Mouse (Mus musculus): ENCODE measurements around the gene Cd180. TPM values are rescaled to one million over a fixed set of nuclear protein-coding genes. Genes with fewer than 3 reads are reported as not detected.
"Not testable (repeated sequence)": the region's sequence is repeated elsewhere in the genome, so short reads cannot be mapped to it uniquely, and the experiment has no call there.

Gene Cd180
- polyA plus RNA-seq, 1 experiment from 2014 or later, result 0.06 TPM

GRCm38 (mm10) chr13:102726876-102727275, 33.5 kb downstream of the Cd180 start:
- no peak for DNase-seq (ENCODE audit: extremely low spot score, low spot score)
- Histone ChIP-seq H3K4me3 (no peak overlapping the region), H3K9me3 (no peaks in the 10 kb centered on the region), H3K4me1 (no peaks in the 10 kb centered on the region), H3K27ac (no peak overlapping the region), H3K36me3 (replicated peaks) (no peaks in the 10 kb centered on the region), H3K27me3 (ENCODE audit: poor library complexity, severe bottlenecking) (no peaks in the 10 kb centered on the region)
- WGBS, result 73% methylated on average over 1 of the region's 1 CpGs

- WGBS, result 85% methylated on average over 3 of the region's 3 CpGs
- Histone ChIP-seq H3K9me3 (no peaks in the 10 kb centered on the region), H3K27me3 (ENCODE audit: poor library complexity, severe bottlenecking) (no peaks in the 10 kb centered on the region), H3K4me3 (no peak overlapping the region), H3K27ac (no peak overlapping the region), H3K36me3 (replicated peaks) (no peaks in the 10 kb centered on the region), H3K4me1 (no peaks in the 10 kb centered on the region)
- no peak for DNase-seq (ENCODE audit: extremely low spot score, low spot score)
These were observed 34.7 kb downstream of the Cd180 start for GRCm38 (mm10) chr13:102728035-102728434.

GRCm38 (mm10) chr13:102728951-102729350, 35.6 kb downstream of the Cd180 start:
- 78% methylated on average over 7 of the region's 7 CpGs for WGBS
- H3K9me3 ChIP-seq; H3K36me3 ChIP-seq (replicated peaks); H3K27me3 ChIP-seq (ENCODE audit: poor library complexity, severe bottlenecking); DNase-seq (ENCODE audit: extremely low spot score, low spot score); H3K27ac ChIP-seq; H3K4me3 ChIP-seq; H3K4me1 ChIP-seq: not testable (repeated sequence)

- H3K4me1 ChIP-seq, result no peaks in the 10 kb centered on the region
- no peaks in the 10 kb centered on the region for H3K9me3 ChIP-seq
- no peaks in the 10 kb centered on the region for H3K27me3 ChIP-seq (ENCODE audit: poor library complexity, severe bottlenecking)
- H3K27ac ChIP-seq, result no peak overlapping the region
- H3K36me3 ChIP-seq (replicated peaks), result peaks cover 40% of the 10 kb centered on the region
- H3K4me3 ChIP-seq, result no peak overlapping the region
- WGBS, result 81% methylated on average over 2 of the region's 2 CpGs
- DNase-seq (ENCODE audit: extremely low spot score, low spot score), result no peak
These were observed 39.7 kb downstream of the Cd180 start for GRCm38 (mm10) chr13:102733063-102733462.

- no peak for DNase-seq (ENCODE audit: extremely low spot score, low spot score)
- 94% methylated on average over 7 of the region's 7 CpGs for WGBS
- peaks cover 84% of the 10 kb centered on the region for H3K36me3 ChIP-seq (replicated peaks)
- H3K9me3 ChIP-seq, result no peaks in the 10 kb centered on the region
- no peak overlapping the region for H3K27ac ChIP-seq
- no peaks in the 10 kb centered on the region for H3K4me1 ChIP-seq
- no peak overlapping the region for H3K4me3 ChIP-seq
- H3K27me3 ChIP-seq (ENCODE audit: poor library complexity, severe bottlenecking), result no peaks in the 10 kb centered on the region
These were observed 44.5 kb downstream of the Cd180 start for GRCm38 (mm10) chr13:102737811-102738210.

GRCm38 (mm10) chr13:102739720-102740535, 46.6 kb downstream of the Cd180 start:
- Histone ChIP-seq H3K36me3 (replicated peaks) (peaks cover 77% of the 10 kb centered on the region), H3K27ac (no peak overlapping the region), H3K9me3 (no peaks in the 10 kb centered on the region), H3K27me3 (ENCODE audit: poor library complexity, severe bottlenecking) (no peaks in the 10 kb centered on the region), H3K4me1 (no peaks in the 10 kb centered on the region), H3K4me3 (no peak overlapping the region)
- no peak for DNase-seq (ENCODE audit: extremely low spot score, low spot score)
- 93% methylated on average over 13 of the region's 13 CpGs for WGBS

- WGBS, result 71% methylated on average over 9 of the region's 9 CpGs
- Histone ChIP-seq H3K27ac (0 out of 2 replicates have a peak overlapping the region, but pooled peaks have one; percentile 5), H3K36me3 (replicated peaks) (peaks cover 61% of the 10 kb centered on the region), H3K4me1 (0 out of 2 replicates have a peak, but pooled peaks cover 3% of the 10 kb centered on the region), H3K9me3 (no peaks in the 10 kb centered on the region), H3K27me3 (ENCODE audit: poor library complexity, severe bottlenecking) (no peaks in the 10 kb centered on the region), H3K4me3 (no peak overlapping the region)
- peak; percentile 20 for DNase-seq (ENCODE audit: extremely low spot score, low spot score)
These were observed 51.3 kb downstream of the Cd180 start for GRCm38 (mm10) chr13:102744481-102745269.

- Histone ChIP-seq H3K4me3 (no peak overlapping the region), H3K9me3 (no peaks in the 10 kb centered on the region), H3K4me1 (0 out of 2 replicates have a peak, but pooled peaks cover 3% of the 10 kb centered on the region), H3K36me3 (replicated peaks) (peaks cover 61% of the 10 kb centered on the region), H3K27me3 (ENCODE audit: poor library complexity, severe bottlenecking) (no peaks in the 10 kb centered on the region), H3K27ac (0 out of 2 replicates have a peak overlapping the region, but pooled peaks have one; percentile 5)
- DNase-seq (ENCODE audit: extremely low spot score, low spot score), result no peak
- 90% methylated on average over 3 of the region's 3 CpGs for WGBS
These were observed 51.9 kb downstream of the Cd180 start for GRCm38 (mm10) chr13:102745270-102745600.

- peaks cover 61% of the 10 kb centered on the region for H3K36me3 ChIP-seq (replicated peaks)
- 0 out of 2 replicates have a peak, but pooled peaks cover 3% of the 10 kb centered on the region for H3K4me1 ChIP-seq
- WGBS, result 85% methylated on average over 9 of the region's 9 CpGs
- H3K4me3 ChIP-seq, result no peak overlapping the region
- H3K27me3 ChIP-seq (ENCODE audit: poor library complexity, severe bottlenecking), result no peaks in the 10 kb centered on the region
- no peaks in the 10 kb centered on the region for H3K9me3 ChIP-seq
- H3K27ac ChIP-seq, result no peak overlapping the region
- no peak for DNase-seq (ENCODE audit: extremely low spot score, low spot score)
These were observed 52.4 kb downstream of the Cd180 start for GRCm38 (mm10) chr13:102745626-102746342.

- Histone ChIP-seq H3K4me3 (no peak overlapping the region), H3K27ac (no peak overlapping the region), H3K9me3 (no peaks in the 10 kb centered on the region), H3K36me3 (replicated peaks) (peaks cover 58% of the 10 kb centered on the region), H3K27me3 (ENCODE audit: poor library complexity, severe bottlenecking) (no peaks in the 10 kb centered on the region), H3K4me1 (0 out of 2 replicates have a peak, but pooled peaks cover 3% of the 10 kb centered on the region)
- 91% methylated on average over 17 of the region's 17 CpGs for WGBS
- no peak for DNase-seq (ENCODE audit: extremely low spot score, low spot score)
These were observed 53.6 kb downstream of the Cd180 start for GRCm38 (mm10) chr13:102746803-102747561.

GRCm38 (mm10) chr13:102749194-102749593, 55.8 kb downstream of the Cd180 start:
- no peak for DNase-seq (ENCODE audit: extremely low spot score, low spot score)
- no peaks in the 10 kb centered on the region for H3K9me3 ChIP-seq
- peaks cover 66% of the 10 kb centered on the region for H3K36me3 ChIP-seq (replicated peaks)
- no peak overlapping the region for H3K27ac ChIP-seq
- no peak overlapping the region for H3K4me3 ChIP-seq
- 0 out of 2 replicates have a peak, but pooled peaks cover 3% of the 10 kb centered on the region for H3K4me1 ChIP-seq
- H3K27me3 ChIP-seq (ENCODE audit: poor library complexity, severe bottlenecking), result no peaks in the 10 kb centered on the region
- 88% methylated on average over 6 of the region's 6 CpGs for WGBS

GRCm38 (mm10) chr13:102749891-102750290, 56.5 kb downstream of the Cd180 start:
- 94% methylated on average over 10 of the region's 10 CpGs for whole genome bisulfite sequencing
- Histone ChIP-seq H3K27me3 (ENCODE audit: poor library complexity, severe bottlenecking) (no peaks in the 10 kb centered on the region), H3K9me3 (no peaks in the 10 kb centered on the region), H3K27ac (no peak overlapping the region), H3K36me3 (replicated peaks) (peaks cover 67% of the 10 kb centered on the region), H3K4me1 (0 out of 2 replicates have a peak, but pooled peaks cover 3% of the 10 kb centered on the region), H3K4me3 (no peak overlapping the region)
- DNase-seq (ENCODE audit: extremely low spot score, low spot score), result no peak
